Mouse (Mus musculus) spleen, adult 2 months (tissue): ENCODE measurements at regions not wholly inside any gene's neighbourhood (a gene's known extent, or its start where the extent isn't known, plus 50 kb on each side); places are given as distances from the start of the nearest gene placed in this dataset.

Experiments
- CTCF ChIP-seq: fragments of 200-500 bp; IDR thresholded peaks from 2 replicates; pipeline ENCODE4 v1.5.1; 2011; ENCODE audit warnings: mild to moderate bottlenecking, inconsistent platforms; ENCODE audit not compliant: insufficient read depth, insufficient read length, insufficient replicate concordance; ENCODE audit errors: extremely low read depth
- POLR2A ChIP-seq: fragments of 200-500 bp; IDR thresholded peaks from 2 replicates; pipeline ENCODE4 v1.6.1; 2011; ENCODE audit warnings: low read depth, low read length, inconsistent platforms

DNA sequence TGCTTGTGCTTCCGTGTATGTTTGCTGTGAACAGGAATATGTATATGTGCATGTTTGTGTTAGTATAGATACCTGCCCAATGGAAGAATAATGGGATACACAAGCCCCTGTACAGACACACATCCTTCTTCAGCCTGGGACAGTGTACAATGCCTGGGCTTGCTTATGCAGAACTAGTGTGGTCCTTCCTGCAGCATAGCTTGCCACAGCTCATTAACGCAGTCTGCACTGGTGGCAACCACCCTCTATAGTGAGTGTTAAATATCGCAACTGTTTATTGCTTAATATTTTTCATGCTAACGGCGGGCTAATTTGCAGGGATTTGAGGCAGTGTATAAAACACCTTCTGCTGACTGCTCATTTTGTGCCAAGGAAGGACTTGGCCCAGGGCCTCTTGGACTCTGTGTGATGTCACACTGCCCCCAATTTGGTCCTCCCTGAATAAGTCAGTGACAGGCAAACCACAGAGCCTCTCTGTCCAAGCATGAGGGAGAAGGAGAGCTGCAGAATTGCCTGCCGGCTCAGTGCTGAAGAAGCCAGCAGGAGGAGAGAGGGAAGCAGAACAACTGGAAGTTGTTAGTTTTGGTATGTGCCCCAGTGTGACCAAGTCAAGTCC is 193.4 kb upstream of the Kdm8 start:
- no peak for TF ChIP-seq CTCF
- TF ChIP-seq POLR2A = no peak
